Mouse (Mus musculus): ENCODE data around the gene Trpd52l3.

Gene Trpd52l3

DNA sequence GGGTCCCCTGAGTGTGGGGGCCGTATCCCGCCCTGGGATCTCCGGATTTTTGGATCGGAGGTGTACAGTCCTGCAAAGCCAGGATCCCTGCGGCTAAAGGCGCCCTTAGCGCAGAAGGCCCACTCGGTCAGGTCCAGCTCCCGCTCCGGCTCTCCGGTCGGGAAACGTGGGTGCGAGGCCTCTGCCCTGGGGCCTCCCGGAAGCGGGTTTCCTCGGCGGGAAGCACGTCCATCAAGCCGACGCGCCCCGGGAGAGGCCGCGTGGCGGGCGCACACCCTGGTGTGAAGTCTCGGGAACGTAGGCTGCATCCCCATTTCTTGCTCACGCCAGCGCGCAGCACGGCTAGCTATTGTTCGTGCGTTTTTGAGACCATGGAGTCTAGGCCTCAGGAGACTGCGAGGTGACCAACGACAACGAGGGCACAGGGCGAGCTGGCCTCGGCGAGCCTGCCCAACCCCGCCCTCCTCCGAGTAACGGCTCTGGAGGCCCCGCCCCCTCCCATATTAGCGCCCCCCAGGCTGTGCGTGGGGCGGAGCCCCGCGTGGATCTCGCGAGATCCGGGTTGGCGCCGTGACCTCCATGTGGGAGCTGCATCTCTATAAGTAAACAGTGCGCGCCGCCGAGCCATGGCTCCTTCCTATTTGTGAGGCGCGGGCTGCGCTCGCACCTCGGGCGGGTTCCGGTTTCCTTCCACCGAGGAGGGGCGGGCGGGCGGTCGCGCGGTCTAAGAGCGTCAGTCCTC, 26.5 kb downstream of the Trpd52l3 start, which contains the start of gene Uhrf2:
Gene Uhrf2, plus strand, starts transcription at position 620 of the 742 bp plus-strand sequence.
- peak; percentile 79 for DNase-seq (ENCODE audit: low spot score)

DNA sequence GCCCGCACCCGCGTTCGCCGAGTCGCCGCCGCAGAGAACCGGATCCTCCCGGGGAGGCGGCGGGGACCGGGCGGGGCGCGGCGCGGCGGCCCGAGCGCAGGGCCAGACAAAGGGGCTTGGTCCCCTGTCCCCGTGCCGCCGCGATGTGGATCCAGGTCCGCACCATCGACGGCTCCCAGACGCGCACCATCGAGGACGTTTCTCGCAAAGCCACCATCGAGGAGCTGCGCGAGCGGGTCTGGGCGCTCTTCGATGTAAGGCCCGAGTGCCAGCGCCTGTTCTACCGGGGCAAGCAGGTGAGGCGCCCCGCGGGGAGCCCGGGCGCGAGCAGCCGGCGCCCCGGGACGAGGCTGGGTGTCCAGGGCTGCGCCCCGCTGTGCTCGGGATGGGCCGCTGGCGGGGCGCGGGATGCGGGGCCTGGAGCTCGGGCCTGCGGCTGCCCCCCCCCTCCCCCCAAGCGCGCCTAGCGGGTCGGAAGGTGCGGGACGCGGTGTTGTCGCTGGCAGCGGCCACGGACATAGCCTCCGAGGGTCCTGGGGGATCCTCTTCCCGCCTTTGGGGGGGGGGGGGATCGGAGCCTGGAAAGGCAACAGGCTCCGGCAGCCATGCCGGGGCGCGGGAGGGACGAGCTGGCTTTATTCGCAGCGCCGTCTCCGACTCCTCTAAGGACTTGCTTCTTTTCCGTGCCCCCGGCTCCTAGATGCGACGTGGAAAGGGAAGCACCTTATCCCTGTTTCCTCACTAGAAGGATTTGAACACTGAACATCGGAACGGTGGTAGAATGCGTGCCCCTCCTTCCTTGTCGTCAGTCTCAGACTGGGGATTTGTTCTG, 27.3 kb downstream of the Trpd52l3 start:
- DNase-seq (ENCODE audit: low spot score): no peak

DNA sequence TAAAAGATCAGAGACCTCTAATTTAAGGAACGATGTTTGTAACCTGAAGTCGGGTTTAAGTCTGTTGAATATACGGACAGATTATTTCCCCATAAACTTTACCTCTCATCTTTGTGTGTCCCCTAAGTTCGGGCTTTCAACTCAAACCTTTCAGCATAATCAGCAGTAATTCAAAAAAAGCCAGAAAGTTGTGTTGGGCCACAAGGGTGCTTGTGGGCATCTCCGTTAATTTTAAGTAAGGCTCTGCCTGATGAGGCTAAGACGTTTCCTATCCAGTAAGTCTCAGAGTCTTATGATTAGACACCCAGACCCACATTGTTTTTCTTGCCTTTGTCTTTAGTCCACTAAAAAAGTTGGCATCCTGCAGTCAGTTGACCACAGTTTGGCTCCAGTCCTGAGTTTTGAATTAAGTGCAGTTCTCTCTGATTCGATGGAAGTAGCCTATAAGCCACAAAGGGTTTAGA, 27.9 kb downstream of the Trpd52l3 start:
- no peak for DNase-seq (ENCODE audit: low spot score)

DNA sequence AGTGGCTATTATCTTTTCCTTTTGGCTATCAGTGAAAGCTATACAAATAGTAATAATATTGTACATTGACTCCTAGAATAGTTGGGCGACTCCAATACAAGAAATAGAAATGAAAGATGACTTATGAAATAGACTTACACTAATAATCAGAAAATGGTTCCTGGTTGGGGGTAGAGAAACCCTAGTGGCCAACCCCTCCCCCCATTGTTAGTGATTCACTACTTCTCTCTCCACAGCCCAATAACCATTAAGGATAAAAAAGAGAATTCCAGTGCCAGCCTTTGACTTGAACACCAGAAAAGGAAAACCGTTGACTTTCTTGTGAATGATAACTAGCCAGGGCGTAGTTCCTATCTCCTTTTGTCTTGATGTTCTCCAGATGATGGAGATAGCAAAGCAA, 28.6 kb downstream of the Trpd52l3 start:
- no peak for DNase-seq (ENCODE audit: low spot score)

DNA sequence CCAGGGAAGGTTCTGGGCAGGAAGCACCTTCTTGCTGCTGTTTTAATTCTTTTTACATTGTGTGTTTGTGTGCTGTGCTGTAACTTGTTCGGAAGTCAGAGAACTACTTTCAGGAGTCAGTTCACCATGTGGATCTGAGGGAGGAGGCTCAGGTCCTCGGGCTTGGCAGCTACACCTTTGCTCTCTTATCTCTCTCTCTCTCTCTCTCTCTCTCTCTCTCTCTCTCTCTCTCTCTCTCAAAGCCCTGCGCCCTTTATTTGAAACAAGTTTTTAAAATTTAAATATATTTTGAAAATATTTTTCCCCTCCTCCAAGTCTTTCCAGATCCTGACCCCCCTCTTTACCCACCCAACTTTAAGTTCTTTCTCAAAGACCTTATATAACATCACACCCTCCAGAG, 31.8 kb downstream of the Trpd52l3 start:
- no peak for DNase-seq (ENCODE audit: low spot score)

DNA sequence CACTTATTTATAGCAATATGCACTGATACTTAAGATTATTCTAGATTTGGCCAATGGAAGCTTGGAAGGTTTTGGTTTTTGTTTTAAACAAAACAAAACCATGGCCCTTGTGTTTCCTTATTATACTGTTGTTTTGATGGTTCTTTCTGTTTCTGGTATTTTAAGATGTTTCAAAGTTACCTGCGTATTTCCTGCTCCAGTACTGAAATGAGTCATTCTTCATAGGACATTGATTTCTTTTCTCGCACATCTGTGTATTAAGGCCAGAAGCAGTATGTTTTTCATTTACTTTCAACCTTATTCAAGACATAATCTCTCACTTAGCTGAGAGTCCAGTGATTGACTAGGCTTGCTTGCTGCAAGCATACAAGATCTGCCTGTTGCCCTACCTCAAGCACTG, 40.1 kb downstream of the Trpd52l3 start:
- DNase-seq (ENCODE audit: low spot score): no peak

DNA sequence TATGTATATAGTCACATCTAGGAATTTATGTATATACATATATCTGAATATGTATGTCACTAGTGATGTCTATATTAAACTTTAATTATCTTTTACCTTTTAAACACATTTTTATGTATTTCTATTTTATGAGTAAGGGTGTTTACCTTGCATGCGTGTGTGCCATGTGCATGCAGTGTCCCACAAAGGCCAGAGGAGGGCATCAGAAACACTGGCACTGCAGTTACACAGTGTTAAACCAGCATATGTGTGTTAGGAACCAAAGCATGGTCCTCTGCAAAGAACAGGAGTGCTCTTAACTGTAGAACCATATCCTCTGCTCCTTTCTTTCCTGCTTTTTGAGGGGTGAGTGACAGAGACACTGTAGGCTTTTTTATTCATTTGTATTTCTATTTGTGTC, 41.0 kb downstream of the Trpd52l3 start:
- DNase-seq (ENCODE audit: low spot score): no peak

DNA sequence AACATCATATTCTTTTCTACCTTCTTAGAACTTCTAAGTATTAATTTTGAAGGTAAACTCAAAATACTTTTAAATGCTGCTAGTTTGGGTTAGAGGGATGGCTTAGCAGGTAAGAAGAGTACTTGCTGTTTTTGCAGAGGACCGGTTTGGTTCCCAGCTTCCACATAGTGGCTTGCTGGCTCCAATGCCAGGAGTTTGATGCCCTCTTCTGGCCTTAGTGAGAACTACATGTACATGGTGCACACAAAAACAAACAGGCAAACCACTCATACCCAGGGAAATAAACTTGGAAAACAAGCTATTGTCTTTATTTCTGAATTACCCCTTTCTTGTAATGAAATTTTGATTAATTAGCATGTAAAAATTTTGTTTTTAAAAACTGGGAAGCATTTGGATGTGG, 42.3 kb downstream of the Trpd52l3 start:
- no peak for DNase-seq (ENCODE audit: low spot score)

DNA sequence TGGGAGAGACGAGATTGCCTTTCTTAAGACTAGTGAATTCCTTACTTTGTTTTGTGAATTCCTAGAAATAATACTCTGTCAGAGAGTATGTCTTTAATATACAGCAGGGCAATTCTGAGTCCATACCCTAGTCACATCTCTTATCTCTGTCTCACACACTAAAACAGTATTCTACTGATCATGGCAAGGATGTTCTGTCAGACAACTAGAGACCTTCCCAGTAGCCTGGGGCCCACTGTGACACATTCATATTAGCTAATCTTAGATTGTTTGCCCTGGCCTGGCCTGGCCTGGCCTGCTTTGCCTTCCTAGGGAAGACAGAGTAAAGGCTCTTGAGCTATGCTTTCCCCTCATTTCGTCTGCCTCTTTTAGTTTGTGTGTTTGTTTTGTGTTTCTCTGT, 47.0 kb downstream of the Trpd52l3 start:
- no peak for DNase-seq (ENCODE audit: low spot score)

DNA sequence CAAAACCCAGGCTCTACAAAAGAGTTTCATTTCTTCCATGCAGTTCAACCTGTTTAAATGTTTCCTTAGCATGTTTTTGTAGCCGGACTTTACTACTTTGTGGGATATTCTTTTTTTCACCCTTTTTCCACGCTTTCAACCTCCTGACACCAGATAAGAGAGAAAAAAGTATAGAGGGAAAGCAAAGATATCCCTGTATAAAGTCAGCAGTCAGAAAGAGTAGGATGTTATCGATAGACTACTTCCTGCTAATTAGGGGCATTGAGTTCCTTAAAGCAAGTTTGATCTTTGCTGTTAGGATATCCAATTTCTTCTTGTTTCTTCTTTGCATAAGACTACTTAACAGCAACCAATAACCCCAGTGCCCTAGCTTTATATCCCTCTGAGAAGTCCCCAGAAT, 47.9 kb downstream of the Trpd52l3 start:
- no peak for DNase-seq (ENCODE audit: low spot score)

DNA sequence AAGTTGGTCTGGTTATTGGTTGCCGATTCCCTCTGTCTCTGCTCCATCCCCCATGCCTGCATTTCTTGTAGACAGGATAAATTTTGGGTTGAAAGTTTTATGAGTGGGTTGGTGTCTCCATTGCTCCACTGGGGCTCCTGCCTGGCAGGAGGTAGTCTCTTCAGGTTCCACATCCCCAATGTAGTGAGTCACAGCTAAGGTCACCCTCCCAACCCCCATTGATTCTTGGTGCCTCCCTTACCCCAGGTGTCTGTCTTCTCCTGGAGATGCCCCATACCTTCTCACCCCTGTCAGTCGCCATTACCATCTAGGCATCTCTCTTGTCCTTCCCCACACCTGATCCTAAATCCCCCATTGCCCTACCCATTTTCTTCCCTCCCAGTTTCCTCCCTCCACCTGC, 50.6 kb downstream of the Trpd52l3 start:
- no peak for DNase-seq (ENCODE audit: low spot score)

All from layer of hippocampus, adult 9-10 months (tissue).